Mouse (Mus musculus) lung, postnatal 36 days (tissue): Measurements from ENCODE around the gene Ski.
A peak's percentile ranks its signal among the peaks of the same experiment; 100 is the strongest.

ENCODE experiments used
- DNase-seq: peaks from one replicate; pipeline ENCODE4 v3.0.0; 2022; ENCODE audit warnings: mixed read lengths

Gene Ski

DNA sequence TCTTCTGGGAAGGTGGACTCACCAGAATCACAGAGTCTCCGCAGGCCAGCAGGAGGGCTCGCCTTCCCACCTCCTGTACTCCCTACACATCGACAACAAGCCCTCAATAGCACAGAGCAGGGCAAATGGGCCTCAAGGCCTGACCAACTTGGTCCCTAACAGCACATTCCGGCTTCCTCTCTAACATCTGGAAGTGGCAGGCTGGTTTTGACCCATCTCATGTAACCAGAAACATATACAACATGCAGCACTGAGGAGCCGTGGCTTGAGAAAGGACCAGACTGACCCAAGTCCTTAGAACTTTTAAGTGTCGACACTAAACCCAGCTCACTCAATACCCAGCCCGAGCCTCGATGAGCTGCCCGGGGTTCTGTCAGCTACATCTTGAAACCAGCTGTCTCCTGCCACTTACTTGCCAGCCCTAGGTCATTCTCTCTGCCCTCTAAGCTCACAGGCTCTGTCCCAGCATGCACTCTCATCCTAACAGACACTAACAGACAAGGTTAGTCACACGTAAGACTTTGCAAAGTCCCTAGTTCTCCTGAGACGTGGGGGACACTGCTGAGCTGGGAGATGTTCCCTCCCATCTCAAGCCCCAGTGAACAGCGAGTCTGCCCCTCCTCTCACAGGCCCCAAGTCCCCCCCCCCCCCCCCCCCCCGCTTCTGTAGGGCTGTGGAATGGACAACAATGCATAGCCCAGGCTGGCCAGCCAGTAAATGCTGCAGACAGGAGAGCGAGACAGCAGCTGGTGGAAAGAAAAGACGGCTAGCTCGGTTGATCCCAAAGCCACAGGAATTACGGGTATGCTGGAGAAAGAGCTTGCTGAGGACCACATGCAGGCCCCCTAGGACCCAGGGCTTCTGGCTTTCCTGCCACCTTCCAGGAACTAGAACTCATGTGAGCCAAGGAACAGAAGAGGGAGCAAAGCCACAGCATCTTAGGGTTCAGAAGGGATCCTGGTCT is 48.3 kb downstream of the Ski start:
- peak; percentile 38 for DNase-seq

DNA sequence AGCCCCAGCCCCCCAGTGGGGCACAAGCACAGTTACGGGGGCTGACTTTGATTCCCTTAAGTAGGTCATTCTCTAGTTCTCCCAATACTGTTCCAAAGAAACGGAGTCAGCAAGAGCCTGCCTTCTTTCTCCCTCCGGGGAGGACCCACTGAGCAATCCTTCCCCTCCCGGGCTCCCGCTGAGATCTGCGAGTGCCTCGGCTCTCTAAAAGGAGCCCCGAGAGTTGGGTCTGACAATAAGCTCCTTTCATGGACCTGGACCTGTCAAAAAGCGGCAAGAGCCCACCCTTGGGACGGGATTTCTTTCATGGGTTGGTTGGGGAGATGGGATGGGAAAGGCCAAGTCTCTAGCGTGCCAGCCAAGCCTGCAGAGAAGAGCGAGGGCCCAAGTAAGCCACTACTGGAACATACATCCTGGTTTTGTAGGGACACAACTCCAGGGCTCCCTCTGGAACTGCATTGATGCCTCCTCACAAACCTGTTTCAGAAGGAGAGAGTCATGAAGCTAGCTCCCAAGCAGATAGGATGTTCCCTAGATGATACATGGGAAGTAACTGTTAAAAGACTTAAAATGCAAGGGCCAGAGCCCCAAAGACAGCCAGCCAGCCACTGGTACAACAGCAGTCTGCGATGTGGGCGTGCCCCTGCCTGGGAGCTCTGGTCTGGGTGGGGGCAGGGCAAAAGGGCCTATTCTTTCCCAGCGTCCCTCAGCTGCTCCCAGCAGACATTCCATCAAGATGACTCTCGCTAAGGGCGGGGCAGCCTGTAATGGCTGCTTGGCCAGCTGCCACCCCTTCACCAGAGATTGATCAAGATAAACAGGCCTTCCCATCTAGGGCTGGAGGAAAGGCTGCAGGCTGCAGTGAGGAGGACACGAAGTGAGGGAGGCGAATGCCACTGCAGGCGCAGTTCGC is 49.2 kb downstream of the Ski start:
- DNase-seq: peak; percentile 99

DNA sequence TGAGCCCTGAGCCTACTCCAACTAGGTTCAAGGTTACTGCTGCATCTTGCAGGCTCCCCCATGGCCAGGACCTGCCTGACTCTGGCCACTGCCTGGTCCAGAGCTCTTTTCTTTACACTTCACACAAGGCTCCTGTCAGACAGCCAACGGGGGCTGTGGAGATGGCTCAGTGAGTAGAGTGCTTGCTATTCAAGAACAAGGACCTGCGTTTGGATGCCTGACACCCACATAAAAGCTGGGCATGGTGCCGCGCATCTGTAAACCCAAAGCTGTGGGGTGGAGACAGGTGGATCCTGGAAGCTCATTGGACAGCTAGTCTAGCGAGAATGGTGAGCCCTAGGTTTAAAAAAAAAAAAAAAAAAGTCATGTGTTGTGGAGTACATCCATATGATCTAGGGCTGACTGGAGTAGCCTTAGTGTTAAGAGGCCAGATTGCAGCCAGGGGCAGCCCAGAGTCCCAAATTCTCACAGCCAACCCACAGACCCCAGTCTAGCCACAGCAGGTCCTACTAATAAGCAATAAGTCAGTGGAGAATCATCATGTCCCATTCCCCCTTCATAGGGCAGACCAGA is 50.3 kb downstream of the Ski start:
- no peak for DNase-seq

DNA sequence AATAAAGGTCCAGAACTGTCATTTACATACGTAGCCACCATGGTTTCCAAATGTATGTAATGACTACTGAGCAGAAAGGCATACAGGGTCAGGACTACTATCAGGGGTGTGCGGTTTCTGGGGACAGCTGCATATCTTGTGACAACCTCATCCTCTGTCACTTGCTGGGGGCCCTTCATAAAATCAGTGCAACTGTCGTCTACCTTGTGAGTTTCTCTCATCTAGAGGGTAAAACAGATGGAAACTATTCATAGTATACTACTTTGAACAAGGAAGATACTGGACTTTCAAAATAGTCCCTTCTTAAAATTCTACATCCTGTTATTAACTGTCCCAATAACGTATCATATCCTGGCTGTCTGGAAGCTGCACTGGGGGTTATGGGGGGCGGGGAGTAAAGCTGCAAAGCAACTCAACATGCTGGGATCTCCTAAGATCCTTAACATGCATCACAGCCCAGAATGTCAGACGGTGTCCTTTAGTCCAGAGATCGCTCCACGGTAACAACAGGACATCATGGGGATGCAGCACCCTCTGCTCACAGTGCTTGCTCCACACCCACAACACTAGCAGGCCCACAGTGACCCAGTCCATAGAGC is 51.7 kb downstream of the Ski start:
- no peak for DNase-seq

DNA sequence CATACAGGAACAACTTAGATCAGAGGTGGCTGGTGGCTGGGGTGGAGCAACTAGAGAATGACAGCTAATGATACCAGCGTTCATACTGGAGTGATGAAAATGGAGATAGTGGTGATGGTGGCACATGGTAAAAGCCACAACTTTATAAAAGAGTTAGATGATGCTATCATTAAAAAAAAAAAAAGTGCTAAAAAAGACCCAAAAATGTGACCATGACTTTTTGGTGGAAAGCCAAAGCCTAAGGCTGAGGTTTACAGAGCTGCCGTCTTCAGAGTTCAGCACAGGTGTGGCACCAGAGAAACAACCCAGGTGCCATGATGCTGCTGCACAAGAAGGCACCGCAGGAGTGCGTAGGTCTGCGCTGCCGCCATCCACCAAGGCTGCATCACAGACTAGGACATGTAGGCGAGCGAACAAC is 53.5 kb downstream of the Ski start:
- no peak for DNase-seq

DNA sequence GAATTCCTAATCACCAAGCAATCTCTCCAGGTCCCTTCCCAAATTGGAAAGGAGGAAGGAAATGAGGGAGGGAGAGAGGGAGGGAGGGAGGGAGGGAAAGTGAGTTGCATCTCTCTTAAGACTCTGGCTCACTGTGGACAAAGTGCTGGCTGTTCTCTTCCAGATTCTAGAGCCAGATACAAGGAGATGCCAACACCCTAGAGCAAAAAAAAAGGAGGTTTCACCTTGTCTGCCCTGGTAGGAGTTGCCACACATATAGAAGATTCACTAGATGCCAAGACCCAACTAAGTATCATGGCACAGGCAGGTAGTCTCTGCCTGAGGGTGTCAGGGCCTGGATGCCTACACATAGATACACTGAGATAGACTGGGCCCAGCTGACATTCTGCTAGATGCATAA is 56.5 kb downstream of the Ski start:
- no peak for DNase-seq

DNA sequence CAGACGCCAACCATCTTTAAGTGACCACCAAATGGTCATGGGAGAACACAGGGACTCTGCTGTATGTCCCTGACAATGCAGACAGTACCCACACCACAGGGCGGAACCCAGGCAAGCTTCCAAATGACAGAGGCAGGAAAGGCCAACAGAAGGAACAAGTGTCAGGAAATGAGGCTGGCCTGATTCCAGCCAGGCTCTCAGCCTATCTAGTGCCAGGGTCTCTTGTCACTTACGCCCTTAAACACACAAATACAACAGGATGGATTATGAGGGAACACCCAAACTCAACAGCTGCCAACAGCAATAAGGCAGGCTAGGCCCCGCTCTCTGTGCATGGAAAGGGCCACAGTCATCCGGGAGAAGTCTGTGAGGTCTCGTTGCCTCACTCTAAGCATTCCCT is 57.8 kb downstream of the Ski start:
- peak; percentile 97 for DNase-seq

DNA sequence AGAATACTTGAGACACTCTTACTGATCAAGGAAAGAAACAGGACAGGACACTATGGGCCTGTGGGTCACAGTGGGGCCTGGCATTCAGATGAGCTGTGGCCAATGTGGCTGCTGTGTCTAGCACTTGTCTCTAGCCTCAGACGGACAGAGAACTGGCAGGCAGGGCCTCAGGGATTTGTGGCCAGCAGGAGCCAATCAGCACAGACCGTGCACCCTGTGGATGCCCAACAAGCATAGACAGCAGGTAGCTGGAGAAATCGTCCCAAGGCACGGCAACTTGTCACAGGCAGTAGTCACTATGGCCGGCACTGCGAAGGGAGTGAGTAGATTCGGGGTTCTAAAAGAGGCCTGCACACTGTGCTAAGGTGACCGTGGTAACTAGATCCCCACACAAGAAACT is 58.7 kb downstream of the Ski start:
- DNase-seq: no peak

DNA sequence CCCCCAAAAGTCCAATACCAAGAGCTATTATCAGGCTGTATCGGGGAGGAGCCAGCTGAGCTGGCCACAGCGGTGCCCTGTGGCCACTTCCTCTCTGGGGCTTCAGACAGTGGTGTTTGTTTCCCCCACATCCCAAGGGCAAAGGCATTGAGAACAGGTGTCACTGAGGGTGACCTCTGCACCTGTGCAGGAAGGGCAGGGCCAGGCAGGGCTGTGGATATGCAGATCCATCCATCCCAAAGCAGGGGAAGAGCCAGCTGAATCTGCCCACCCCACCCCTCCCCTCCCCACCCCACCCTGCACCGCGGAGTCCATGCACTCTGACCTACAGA is 59.1 kb downstream of the Ski start:
- peak; percentile 44 for DNase-seq

DNA sequence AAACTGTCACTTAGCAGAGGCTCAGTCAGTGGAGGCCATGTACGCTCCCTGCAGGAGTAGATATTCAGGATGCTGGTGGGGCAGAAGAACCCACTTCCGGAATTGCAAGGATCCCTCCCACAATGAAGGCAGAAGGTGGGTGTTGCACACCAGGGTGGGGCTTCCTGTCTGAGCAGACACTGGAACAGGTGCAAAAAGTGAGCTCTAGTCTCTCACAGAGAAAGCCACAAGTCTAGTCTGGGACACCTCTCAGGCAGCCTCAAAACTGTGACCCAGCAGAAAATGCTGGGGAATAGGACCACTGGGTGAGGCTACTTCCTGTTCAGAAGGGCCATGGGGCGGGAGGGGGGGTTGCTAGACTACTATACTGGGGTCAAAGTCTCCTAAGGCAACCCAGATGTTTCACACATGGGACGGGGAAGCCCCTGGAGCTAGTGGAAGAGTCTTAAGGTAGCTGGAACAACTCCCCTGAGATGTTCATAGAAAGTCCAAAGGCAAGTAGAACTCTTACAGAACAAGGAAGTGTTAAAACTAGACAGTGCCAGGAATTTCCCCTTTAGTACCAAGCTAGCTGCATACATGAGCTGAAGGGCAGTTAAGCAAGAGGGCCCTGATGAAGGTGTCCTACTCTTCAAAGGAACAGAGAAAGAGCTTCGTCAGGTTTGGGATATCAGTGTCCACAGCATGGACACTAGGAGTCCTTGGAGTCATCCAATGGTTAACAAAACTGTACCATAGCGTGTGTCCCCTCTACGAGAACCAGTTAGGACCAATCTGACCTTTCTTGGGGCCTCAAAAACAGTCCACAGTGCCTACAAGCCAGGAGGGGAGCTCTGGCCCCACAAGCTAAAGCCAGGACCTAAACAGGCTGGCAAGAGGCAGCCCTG is 59.7 kb downstream of the Ski start:
- DNase-seq: peak; percentile 64

DNA sequence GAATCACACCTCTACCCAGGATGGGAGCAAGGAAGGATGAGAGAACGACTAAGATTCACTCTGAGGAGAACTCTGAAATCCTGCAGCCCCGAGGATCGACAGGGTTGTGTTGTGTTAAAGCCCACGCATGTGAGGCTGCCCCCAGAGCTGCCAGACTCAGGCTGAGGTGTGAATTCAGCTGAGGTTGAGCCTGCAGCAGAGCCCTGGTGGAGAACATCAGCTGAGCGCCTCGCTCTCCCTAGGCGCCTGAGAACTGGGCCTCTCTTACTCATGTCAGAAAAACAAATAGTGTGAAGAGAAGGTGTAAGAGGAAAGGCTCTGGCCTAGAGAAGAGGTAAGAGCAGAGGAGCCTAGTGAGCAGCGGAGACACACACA is 63.9 kb downstream of the Ski start:
- no peak for DNase-seq

DNA sequence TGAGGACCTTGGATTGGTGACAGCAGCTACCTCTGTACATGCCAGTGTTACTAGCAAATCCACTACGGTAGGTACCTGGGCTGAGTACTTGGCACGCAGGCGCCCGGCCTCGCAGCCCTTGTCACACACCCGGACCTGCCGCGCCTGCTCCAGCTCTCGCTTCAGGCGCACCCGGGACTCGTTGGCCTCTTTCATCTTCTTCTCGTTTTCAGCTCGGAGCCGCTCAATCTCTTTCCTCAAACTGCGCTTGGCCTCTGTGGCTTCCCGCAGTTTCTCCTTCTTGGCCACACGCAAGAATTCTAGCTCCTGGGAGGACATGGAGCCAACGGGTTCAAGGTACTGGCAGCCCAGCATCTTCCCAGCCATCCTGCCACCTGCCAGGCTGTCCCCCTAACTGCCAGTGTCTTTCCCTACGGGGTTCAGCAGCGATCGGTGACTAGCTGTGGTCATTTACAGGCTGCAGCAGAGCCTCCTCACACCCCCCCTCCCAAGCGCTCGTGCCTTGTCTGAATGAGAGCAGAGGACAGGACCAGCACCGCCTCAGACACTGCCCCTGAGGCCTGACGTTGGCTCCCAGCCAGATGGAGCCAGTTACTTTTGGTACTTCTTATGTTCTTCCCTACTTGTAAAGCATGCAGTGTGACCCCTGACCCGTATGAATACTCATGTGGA is 64.4 kb downstream of the Ski start:
- no peak for DNase-seq

DNA sequence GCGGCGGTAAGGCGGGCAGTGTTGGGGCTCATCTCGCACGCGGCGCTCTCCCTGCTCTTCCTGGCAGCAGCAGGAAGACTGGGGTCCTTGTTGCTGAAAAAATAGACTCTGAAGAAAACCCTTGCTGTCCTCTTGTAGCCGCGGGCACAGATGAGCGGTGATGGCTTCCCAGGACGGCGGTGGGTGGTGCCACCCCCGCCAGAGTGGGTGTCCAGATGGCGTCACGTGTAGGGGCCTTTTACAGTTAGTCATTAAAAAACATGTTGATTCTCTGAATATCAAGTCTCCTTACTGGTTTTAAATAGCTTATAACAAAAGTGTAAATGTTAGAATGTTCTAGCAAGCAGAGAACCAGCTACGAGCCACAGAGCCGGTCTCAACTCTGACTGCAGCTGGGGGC is 65.7 kb downstream of the Ski start:
- no peak for DNase-seq

DNA sequence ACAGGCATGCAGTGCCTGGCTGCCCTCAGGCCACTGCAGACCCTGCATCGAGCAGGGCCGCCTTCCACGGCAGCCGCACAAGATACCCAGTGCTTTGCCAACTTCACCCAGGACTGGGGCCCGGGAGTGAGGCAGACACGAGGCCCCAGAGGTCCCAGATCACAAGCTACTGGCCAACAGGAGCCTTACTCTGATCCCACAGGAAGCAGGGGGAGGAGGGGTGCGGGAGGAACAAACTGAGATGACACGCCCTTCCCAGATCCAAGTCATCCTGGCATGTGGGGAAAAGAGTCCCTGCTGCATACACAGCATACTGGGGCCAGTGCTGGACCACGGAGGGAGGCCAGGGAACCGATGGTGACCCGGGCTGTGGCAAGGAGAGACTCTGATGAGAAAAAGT is 67.4 kb downstream of the Ski start:
- peak; percentile 85 for DNase-seq

DNA sequence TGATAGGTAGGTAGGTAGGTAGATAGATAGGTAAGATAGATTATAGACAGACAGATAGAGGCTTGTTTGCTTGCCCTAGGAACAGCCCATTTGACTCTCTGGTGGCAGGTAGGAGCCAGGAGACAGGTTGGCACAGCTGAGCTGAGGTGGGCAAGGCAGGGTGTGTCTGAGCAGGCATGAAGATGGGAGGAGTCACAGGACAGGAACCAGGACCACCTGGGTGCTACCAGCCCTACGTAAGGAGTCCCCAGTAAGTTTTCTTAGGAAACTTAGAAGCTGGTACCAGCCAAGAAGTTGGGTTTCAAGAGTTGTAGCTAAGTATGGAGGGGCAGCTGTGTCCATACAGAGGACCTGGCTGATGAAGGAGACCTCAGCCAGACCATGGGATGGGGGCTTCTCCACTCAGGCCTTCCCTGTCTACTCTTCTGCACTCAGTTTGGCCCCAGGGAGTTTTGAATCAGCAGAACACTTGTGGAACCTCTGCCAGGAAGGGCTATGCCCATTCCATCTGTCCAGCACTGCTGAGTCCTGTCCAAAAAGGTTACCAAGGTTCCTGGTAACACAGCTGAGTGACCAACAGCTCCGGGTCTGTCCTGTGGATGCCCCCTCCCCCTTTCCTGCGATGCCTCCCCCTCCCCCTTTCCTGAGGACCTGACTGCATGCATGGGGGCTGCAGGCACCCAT is 68.9 kb downstream of the Ski start:
- DNase-seq: no peak

DNA sequence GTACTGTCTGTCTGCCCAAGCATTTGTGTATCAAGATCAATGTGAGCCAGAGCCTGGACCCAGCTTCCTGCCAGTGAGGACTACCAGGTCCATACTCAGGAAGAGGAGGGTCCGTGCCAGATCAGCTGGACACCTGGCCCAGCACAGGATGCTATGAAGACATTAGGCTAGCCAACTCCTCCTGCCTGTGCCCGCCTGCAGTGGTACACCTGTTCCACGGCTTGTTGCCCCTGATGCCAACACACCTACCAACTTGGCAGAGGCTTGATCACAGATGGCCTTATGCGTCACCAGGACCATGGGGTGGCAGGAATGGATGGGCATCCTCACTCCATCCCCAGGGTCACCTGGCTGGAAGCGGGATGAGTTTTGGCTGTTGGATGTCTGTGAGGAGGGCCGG is 69.9 kb downstream of the Ski start:
- no peak for DNase-seq

DNA sequence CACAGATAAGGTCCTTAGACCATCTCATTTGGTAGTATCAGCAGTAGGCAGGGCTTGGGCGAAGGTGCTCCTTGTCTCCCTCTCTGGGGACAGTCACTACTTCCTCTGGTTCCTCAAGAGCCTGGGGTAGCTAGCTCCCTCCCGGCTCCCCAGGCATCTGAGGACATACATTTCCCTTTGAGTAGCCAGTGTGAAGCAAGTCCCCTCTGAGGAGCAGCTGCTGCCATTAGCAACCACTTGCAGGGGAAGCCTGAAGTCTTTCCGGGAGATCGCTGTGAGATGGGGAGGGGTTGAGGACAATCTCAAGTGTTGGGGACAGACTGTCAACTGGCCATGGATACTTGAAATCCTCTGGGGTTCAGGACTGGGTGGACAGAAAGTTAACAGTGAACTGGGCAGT is 70.5 kb downstream of the Ski start:
- DNase-seq: no peak

DNA sequence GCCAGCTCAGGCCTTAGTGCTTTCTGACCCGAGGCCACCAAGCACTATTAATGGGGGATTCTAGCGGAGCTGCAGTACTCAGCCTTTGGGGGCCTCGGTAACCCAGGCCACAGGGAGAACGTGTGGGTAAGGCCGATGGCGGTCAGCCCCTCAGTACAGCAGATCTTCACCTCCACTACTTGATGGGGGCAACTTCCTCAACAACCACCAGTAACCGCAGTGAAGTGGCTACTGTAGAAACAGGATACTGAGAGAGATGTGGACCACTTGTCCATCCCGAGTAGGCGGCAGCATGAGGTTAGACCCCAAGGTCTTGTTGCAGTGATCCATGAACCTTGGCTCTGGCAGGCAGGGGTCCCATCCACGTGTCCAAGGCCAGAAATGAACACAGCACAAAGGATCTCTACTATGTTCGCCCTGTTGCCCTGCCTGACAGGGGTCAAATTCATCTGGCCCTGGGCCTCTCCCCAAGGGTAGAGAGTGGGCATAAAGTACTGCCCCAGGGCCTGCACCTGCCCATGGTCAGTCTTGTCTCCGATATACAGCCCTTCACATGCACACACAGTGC is 71.1 kb downstream of the Ski start:
- DNase-seq: no peak

DNA sequence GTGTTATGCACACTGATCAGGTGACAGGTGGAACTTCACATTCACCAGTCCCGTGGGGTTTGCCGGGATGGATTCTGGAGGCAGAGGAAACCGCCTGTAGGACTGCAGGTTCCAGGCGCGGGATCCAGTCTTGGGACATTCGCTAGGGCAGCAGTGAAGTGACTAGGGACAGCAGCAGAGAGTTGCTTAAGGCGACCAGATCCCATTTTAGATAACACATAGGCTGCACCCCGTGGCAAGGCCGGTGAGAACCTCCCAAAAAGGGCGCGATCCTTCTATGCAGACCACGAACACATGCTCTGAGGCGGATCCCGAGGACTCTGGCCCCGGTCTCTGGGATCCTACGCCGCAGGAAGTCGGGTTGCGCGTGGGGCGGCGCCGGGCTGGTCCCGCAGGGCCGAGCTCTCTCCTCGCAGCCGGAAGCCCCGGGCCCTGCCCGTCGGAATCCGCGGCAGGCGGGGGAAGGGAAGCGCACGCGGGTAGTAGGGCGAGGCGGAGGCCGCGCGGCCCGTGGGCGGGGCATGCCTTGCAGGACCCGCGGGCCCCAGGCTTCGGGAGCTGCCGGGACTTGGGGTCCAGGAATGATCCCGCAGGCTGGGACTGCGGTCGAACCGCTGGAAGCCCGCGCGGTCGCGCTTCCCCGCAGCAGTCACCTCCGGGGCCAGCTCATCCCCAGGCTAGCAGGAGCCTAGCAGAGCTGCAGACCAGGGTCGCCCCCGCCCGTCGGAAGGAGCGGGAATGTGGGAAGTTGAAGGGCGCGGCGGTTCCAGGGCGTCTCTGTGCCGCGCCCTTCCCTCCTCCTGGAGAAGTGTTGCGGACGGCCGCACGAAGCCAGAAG is 71.9 kb downstream of the Ski start:
- peak; percentile 95 for DNase-seq

DNA sequence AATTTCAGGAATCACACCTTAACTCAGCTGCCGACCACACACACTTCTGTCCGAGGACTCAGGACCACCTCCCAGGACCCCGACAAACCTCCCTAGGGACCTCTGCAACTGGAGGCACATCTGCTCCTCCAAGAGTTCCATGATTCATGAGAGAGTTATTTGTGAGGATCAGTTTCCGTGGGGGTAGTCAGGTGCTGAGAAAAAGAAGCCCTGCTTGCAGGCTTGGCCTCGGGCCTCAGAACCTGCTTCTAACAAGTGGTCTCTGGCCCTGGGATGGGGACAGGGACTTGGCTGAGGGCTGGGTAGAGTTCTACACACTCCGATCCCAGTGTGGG is 72.5 kb downstream of the Ski start:
- DNase-seq: no peak
